Mouse (Mus musculus): Measurements from ENCODE around the gene Tfap2c. TPM values are rescaled to one million over a fixed set of nuclear protein-coding genes. Genes with fewer than 3 reads are reported as not detected.

The Tfap2c gene
- total RNA-seq (2012; rRNA removed) (not detected in 2 replicates), total RNA-seq (2014; rRNA removed) (not detected in 2 replicates), polyA plus RNA-seq (2012; ENCODE audit: insufficient read length, low read depth) (not detected in 2 replicates)

DNA sequence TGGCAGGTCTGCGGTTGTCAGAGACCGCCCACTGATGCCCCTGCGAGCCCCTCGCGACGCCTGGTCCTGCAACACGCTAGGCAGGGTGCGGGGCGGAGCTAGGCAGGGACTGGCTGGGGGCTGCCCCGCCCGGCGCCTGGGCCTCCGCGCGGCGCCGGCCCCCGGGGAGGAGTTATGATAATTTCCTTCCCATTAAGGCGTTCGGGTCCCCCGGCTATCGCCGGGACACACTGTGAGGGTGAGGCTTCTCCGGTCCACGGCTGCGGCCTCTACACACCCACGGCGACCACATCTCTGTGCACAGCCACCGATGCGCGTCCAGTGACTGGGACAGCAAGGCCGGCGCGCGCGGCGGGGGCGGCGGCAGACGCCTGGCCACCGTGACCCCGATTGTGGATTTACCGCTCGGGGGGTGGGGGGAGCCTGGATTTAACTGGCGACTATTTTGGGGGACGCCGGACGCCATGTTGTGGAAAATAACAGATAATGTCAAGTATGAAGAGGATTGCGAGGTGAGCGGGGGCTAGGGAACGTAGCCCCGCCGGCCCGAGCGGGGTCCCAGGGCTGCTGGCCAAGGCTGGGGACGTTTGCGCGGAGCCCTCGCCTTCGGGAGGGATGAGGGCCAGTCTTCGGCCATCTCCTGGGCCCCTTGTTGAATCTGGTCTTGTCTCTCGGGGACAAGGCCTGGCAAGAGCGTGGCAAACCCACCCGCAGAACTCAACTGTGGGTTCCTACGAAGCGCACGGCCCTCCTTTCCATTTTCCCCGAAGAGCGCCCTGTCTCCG is at the start of gene Tfap2c:
Gene Tfap2c (plus strand): TSS at position 223 of the 785 bp plus-strand sequence.
- no peak within 1 kb of the TSS for H3K4me3 ChIP-seq (replicated peaks in 1 of 3; ENCODE audit: low read depth in 2 of 3, low read length in 2 of 3, poor library complexity in 1 of 3)
- peaks cover 60% of the 10 kb centered on the region for H3K27me3 ChIP-seq (replicated peaks)
- no peak for DNase-seq (ENCODE audit: extremely low read depth)
- TF ChIP-seq SIN3A (IDR thresholded peaks at IDR 0.05; ENCODE audit: low read length) (no peak), ETS1 (conservative IDR thresholded peaks at IDR 0.05; ENCODE audit: low read depth, low read length) (no peak), HCFC1 (IDR thresholded peaks at IDR 0.05; ENCODE audit: low read depth, low read length) (no peak), IRF4 (IDR thresholded peaks at IDR 0.05; ENCODE audit: low read depth, low read length) (no peak), ELF1 (IDR thresholded peaks at IDR 0.05; ENCODE audit: low read depth, low read length) (no peak), POLR2AphosphoS2 (IDR thresholded peaks at IDR 0.05; ENCODE audit: low read depth, low read length) (no peak)
- no peak within 1 kb of the TSS for H3K4me2 ChIP-seq (ENCODE audit: insufficient read depth, low read depth, poor library complexity, severe bottlenecking)
- no peaks in the 10 kb centered on the region for H3K4me1 ChIP-seq (ENCODE audit: control insufficient read depth in 1 of 2, insufficient read depth in 2 of 2)
- in situ Hi-C loops (cut with MboI; ENCODE audit: low pct_ligation_motif_present, low pct_unique_long_range_greater_than_20kb, low sequenced_read_pairs), result no loop called here
- dilution Hi-C loops (cut with MboI; ENCODE audit: extremely low pct_ligation_motif_present, extremely low pct_unique_long_range_greater_than_20kb, low sequenced_read_pairs), result no loop called here
- H3K79me2 ChIP-seq (replicated peaks; ENCODE audit: control insufficient read depth, extremely low read depth, insufficient read depth, poor library complexity, severe bottlenecking), result no peaks in the 10 kb centered on the region
- no peak within 1 kb of the TSS for H3K27ac ChIP-seq (ENCODE audit: insufficient read depth, low read depth)
- no peak within 1 kb of the TSS for H3K9ac ChIP-seq (ENCODE audit: insufficient read depth, low read depth)
- H3K9me3 ChIP-seq (replicated peaks; ENCODE audit: low read length), result peaks cover 28% of the 10 kb centered on the region
- no peaks in the 10 kb centered on the region for H3K36me3 ChIP-seq (replicated peaks in 1 of 2; ENCODE audit: control insufficient read depth in 1 of 2, insufficient read depth in 1 of 2, low read length in 1 of 2)

DNA sequence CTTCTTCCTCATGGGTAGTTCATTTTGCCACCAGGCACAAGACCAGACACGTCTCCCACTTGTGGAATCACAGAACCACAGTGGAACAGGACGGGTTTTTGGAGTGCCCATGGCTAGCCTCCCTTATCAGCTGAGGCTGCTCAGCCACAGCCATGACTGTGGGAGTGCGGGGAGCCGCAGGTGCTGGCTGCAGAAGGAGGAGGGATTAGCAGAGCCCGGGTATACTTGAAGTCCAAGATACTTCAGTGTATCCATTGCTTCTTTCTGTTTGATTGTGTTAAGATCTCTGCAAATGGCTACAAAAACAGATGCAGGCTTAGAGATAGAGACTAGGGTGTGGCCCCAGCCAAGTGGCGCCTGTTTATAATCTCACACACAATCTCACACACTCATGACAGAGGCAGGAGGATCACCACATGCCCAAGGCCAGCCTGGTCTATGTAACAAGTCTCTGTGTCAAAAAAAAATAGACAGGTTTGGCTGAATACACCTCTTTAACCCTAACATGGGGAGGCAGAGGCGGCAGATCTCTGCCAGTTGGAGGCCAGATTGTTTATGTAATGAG is 48.6 kb upstream of the Tfap2c start:
- no peaks in the 10 kb centered on the region for H3K9me3 ChIP-seq (replicated peaks; ENCODE audit: low read length)
- no peak overlapping the region for H3K27ac ChIP-seq (ENCODE audit: insufficient read depth, low read depth)
- no peak for DNase-seq (ENCODE audit: extremely low read depth)
- peaks cover 18% of the 10 kb centered on the region for H3K27me3 ChIP-seq (replicated peaks)
- H3K36me3 ChIP-seq (replicated peaks in 1 of 2; ENCODE audit: control insufficient read depth in 1 of 2, insufficient read depth in 1 of 2, low read length in 1 of 2), result no peaks in the 10 kb centered on the region
- TF ChIP-seq CTCF (conservative IDR thresholded peaks at IDR 0.05 in 1 of 2, IDR thresholded peaks at IDR 0.05 in 1 of 2; ENCODE audit: low read depth in 2 of 2, low read length in 2 of 2) (no peak), ZNF384 (IDR thresholded peaks at IDR 0.05; ENCODE audit: low read depth, low read length) (no peak), MAZ (IDR thresholded peaks at IDR 0.05; ENCODE audit: low read depth, low read length) (no peak), TBP (conservative IDR thresholded peaks at IDR 0.05; ENCODE audit: low read depth, low read length) (no peak), JUN (IDR thresholded peaks at IDR 0.05; ENCODE audit: insufficient read depth, low read depth, low read length) (no peak), USF2 (conservative IDR thresholded peaks at IDR 0.05; ENCODE audit: low read depth, low read length) (no peak), IRF4 (IDR thresholded peaks at IDR 0.05; ENCODE audit: low read depth, low read length) (no peak), E2F4 (IDR thresholded peaks at IDR 0.05; ENCODE audit: insufficient replicate concordance, low read depth, low read length) (no peak), MAX (IDR thresholded peaks at IDR 0.05; ENCODE audit: low read length) (no peak), USF1 (IDR thresholded peaks at IDR 0.05; ENCODE audit: low read depth, low read length) (no peak), MAFK (IDR thresholded peaks at IDR 0.05; ENCODE audit: insufficient replicate concordance, low read length) (no peak), BHLHE40 (IDR thresholded peaks at IDR 0.05; ENCODE audit: low read depth, low read length) (no peak), MXI1 (IDR thresholded peaks at IDR 0.05; ENCODE audit: low read depth, low read length) (no peak), POLR2A (IDR thresholded peaks at IDR 0.05; ENCODE audit: low read depth, low read length) (no peak), GABPA (IDR thresholded peaks at IDR 0.05; ENCODE audit: insufficient replicate concordance, low read depth, low read length) (no peak), RAD21 (IDR thresholded peaks at IDR 0.05; ENCODE audit: low read depth, low read length) (no peak), POLR2AphosphoS2 (IDR thresholded peaks at IDR 0.05; ENCODE audit: low read depth, low read length) (no peak)
- H3K9ac ChIP-seq (ENCODE audit: insufficient read depth, low read depth), result no peak overlapping the region
- H3K4me1 ChIP-seq (ENCODE audit: control insufficient read depth in 1 of 2, insufficient read depth in 2 of 2), result peaks cover 8% of the 10 kb centered on the region in 2 experiments
- H3K4me2 ChIP-seq (ENCODE audit: insufficient read depth, low read depth, poor library complexity, severe bottlenecking), result no peak overlapping the region
- in situ Hi-C loops (cut with MboI; ENCODE audit: low pct_ligation_motif_present, low pct_unique_long_range_greater_than_20kb, low sequenced_read_pairs), result no loop called here
- H3K79me2 ChIP-seq (replicated peaks; ENCODE audit: control insufficient read depth, extremely low read depth, insufficient read depth, poor library complexity, severe bottlenecking), result no peaks in the 10 kb centered on the region
- dilution Hi-C loops (cut with MboI; ENCODE audit: extremely low pct_ligation_motif_present, extremely low pct_unique_long_range_greater_than_20kb, low sequenced_read_pairs), result no loop called here
- H3K4me3 ChIP-seq (replicated peaks in 1 of 3; ENCODE audit: low read depth in 2 of 3, low read length in 2 of 3, poor library complexity in 1 of 3), result no peak overlapping the region
